Mouse (Mus musculus) fat pad, adult 2 months (tissue): ENCODE measurements around the gene Bmp2k.

Experiments
- DNase-seq: peaks from one replicate; pipeline ENCODE4 v3.0.0-alpha.2; 2011; ENCODE audit warnings: low read depth, low spot score; ENCODE audit errors: extremely low read depth

The Bmp2k gene

DNA sequence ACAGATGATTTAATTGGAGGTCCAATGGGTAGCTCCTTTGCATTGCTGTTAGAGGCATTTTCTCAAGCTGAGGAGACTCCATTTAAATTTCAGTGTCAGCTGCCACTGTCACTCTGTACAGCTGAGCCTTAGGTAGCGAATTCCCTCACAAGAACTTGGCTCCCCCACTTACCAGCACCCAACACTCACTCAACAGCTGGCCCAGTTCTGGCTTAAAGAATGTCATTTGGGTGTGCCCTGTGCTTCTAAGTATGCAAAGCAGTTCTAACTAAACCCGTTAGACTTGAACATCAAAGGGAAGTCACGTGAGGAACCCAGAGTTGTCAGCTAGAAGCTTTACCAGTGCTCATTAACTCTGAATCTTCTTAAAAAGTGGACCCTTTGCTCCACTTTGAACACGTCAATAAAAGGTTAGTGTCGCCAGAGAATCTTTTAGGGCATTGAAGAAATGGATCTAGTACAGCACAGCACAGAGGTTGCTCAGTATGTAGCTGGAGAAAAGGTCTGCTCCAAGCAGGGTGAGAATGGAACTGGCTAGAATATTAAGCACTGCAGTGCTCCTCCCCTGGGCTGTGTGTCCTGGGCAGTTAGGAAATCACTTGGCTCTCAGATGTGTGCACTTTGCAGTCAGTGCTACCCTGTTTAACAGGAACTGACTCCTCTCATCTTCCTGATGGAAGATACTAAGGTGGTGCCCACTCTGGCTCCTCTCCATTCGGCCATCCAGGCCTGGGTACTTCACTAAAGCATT lies 92.7 kb downstream of the Bmp2k start:
- no peak for DNase-seq

DNA sequence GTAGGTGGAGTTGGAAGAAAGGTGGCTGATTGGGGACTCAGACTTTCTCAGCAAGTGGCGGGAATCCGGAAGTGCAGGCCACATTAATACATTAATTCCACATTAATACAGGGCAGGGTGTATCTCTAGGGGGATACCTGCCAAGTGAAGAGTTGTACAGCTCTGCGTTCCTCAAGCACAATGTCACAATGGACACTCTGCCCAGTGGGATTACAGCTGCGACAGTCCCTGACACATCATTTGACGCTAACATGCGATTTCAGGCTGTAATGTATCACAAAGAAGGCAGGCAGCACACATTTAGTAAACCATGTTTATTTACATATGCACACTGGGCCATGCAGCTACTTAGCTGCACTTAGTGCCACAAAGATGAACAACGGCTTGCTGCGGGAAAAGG lies 95.5 kb downstream of the Bmp2k start:
- DNase-seq = no peak

DNA sequence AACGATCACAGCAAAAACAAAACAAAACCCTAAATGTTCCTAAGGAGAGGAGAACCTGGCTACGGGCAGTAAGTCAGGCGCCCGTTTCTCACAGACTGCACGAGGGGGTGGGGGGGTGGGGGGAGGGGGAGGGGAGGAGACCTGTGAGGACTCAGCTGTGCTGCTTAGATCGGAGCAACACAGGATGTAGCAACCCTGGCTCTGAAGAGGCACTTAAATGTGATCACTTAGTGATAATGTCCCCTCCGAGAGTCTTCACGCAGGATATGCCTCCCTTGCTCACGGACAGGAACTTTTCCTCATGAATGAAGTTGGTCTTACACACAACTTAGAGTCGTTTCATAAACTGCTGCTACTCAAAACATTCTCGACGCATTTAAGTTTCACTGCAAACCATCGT lies 97.8 kb downstream of the Bmp2k start:
- DNase-seq = no peak

DNA sequence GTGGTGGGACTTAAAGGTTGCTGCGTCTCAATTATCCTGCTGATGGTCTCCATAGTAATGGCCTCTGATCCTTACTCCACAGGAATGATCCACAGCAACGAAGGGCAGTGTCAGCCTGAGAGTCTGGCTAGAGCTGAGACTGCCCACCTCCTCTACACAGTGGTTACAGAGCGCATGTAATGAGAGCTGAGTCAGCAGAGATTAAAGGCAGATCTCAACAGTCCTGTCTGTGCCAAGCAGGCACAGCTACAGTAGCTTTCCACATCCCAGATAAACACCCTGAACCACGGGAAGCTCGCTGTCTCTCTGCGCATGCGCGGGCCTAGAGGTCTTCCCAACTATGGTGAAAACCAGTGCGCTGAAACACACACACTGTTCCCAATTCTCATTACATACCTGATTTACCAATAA lies 100.1 kb downstream of the Bmp2k start:
- no peak for DNase-seq

DNA sequence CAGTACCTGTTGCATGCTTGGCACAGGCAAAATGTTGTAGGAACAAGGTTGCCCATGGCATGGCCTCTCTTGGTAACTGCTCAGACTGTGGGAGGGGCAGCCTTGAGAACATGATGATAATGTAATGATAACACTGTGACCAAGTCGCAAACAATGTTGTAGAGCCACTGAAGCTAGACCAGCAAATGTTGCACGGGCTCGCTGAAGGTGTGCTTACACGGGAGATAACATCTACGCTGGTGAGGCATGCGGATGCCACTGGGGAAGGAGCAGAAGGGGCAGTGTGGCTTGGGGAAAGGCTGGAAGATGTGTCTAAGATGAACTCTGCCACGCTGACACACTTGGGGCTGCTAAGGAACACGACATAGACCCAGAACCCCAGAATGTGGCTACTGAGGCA lies 102.5 kb downstream of the Bmp2k start:
- DNase-seq = no peak

DNA sequence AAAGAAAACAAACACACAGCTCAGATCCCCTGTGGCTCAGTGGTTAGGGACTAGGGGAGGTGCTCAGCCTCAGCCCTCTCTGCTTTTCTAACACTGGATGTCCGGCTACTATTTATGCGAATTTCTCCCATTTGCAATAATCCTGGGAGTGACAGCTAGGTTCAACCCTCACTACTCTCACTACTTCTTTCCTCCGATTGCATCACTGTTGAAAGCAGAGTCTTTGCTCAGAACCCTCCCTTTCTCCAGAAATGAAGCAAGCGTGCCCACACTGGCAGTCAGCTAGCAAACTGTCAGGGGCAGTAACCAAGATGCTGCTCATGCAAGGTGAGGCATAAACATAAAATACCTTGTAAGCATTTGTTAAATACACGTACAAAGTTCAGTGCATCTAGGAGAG lies 110.8 kb downstream of the Bmp2k start:
- no peak for DNase-seq

DNA sequence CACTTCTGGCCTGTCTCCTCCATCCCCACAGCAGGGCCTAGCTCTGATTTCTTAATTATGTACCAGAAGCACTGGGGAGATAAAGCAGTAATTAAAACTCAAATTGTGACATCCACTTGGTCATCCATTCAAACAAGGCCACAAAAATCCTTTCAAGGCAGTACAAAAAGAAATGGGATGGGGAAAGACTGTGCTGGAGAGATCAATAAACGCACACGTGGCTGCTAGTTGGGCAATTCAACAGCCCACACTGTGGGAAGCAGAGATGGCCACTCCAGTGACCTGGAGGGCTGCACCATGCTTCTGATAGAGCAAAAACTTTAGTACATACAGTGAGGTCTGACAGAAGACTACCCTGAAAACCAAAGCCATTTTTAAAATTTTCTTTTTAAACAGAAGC lies 112.6 kb downstream of the Bmp2k start:
- DNase-seq = no peak

- DNase-seq = no peak
Measured at GRCm38 (mm10) chr5:97110697-97111096, 113.2 kb downstream of the Bmp2k start.

GRCm38 (mm10) chr5:97111207-97111910 lies 113.9 kb downstream of the Bmp2k start, which contains the start of gene Paqr3:
TSS of gene Paqr3 (minus strand) at chr5:97111596.
- no peak for DNase-seq

DNA sequence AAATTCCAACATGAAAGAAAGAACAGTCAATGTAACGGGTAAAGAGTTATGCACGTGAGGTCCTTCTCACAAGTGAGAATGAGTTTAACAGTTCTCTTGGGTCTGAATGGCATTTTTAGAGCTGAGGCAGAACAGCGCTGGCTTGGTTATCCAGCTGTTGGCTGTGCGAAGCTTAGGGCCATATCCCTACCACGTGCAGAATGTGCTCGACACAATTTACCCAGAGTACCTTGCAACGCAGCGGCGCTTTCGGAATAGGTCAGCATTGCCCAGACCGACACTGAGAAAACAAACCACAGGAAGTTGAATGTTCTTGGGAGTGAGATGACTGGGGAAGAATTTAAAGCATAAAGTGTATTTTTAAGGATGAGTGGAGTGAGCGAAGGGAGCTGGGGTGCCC lies 127.5 kb downstream of the Bmp2k start:
- DNase-seq = no peak

GRCm38 (mm10) chr5:97125459-97125970 lies 128.0 kb downstream of the Bmp2k start:
- DNase-seq = no peak

- DNase-seq = no peak
Measured at GRCm38 (mm10) chr5:97126005-97126404, 128.5 kb downstream of the Bmp2k start.

- no peak for DNase-seq
Measured at GRCm38 (mm10) chr5:97127284-97127683, 129.8 kb downstream of the Bmp2k start.

DNA sequence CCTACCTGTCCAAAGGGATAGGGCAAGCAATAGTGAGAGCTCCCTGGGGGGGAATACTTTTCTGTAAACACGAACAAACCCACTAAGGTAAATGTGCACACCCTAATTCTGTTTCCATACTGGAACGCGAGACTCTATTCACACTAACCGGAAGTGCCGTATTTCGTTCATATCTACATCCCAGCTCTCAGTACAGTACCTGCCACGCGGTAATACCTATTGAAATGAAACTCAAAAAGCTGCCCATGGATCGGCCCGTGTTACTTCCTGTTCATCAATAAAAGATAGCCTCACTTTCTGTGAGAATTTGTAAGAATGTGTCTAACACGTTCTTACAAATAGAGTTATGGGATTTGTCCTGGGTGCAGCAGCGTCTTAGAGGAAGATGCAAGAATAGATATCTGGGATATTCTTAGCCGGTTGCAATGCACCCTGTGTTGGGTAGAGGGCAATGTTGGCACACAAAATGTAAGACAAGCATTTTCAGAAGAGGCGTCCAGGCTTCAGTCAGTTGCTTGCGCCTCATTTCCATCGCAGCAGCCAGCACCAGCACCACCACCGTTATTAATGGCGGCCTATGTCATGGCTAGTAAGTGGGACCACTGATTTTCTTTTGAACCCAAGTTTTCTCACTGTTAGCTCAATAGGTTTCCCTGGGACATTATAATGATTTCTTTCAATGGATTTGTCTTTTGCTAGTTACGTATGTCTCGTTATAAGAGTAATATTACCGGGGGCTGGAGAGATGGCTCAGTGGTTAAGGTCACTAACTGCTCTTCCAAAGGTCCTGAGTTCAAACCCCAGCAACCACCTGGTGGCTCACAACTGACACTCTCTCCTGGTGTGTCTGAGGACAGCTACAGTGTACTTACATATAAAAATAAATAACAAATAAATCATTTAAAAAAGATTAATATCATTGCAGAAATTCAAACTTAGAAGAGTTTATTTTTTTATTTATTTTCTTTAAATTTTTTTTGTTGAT lies 131.0 kb downstream of the Bmp2k start:
- DNase-seq = no peak

DNA sequence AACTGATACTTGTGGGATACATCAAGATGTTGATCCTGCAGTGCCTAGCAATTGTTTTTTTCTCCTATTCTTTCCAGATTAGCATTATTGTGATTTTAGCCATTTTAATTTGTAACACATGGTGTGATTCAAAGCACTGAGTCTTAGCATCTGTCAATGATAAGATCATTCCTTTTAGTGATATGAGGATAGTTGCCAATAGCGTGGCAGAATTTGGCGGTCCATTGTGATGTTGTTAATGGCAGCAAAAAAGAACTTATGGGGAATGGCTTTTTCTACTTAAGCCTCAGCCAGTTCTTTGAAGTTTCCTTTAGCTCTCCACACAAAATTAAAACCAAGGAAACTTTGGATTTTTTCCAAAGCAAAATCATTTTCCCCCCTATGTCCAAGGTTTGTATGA lies 132.1 kb downstream of the Bmp2k start:
- no peak for DNase-seq

DNA sequence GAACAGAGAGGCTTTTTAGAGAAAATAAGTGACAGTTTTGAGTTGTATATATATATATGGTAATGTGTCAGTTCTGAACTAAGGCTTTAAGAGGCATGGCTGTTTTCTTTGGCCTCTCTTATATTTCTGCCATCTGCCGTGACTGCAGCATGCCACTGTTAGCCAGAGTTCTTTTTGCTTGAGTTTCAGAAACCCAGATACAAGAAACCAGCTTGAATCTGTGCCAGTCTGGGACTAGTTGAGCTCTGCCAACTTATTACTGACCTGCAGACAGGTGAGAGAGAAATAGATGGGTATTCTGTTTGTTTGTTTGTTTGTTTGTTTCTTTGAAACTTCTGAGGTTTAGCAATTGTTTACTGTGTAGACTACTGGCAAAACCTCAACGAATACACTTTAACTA lies 137.8 kb downstream of the Bmp2k start:
- DNase-seq = no peak
